Mouse (Mus musculus) forebrain, postnatal 0 days (tissue): ENCODE results near the gene Sorcs2. TPM values are rescaled to one million over a fixed set of nuclear protein-coding genes. Genes with fewer than 3 reads are reported as not detected.

Experiments used
- ATAC-seq: fragments of 200-750 bp; cut with Nextera tagmentation; 2 replicates; pipeline ENCODE4 v1.8.0; 2017; ENCODE audit warnings: mild to moderate bottlenecking, moderate library complexity
- DNase-seq: peaks from one replicate; pipeline ENCODE4 v3.0.0-alpha.2; 2015
- H3K27ac ChIP-seq: fragments of 300-500 bp; sonication (generic); 2 replicates; pipeline ENCODE4 v1.5.1; 2014; ENCODE audit warnings: low read depth, mild to moderate bottlenecking, antibody characterized with exemption, low read length, moderate library complexity, mixed read lengths
- H3K27me3 ChIP-seq: fragments of 300-500 bp; sonication (generic); 2 replicates; pipeline ENCODE4 v1.6.1; 2014; ENCODE audit warnings: mild to moderate bottlenecking, low read length, mixed read lengths; ENCODE audit not compliant: insufficient read depth
- H3K36me3 ChIP-seq: fragments of 300-500 bp; sonication (generic); 2 replicates; pipeline ENCODE4 v1.6.1; 2014; ENCODE audit warnings: mild to moderate bottlenecking, moderate library complexity; ENCODE audit not compliant: insufficient read depth
- H3K4me1 ChIP-seq: fragments of 300-500 bp; sonication (generic); 2 replicates; pipeline ENCODE4 v1.6.1; 2014; ENCODE audit warnings: antibody characterized with exemption; ENCODE audit not compliant: insufficient read depth
- H3K4me2 ChIP-seq: fragments of 300-500 bp; sonication (generic); 2 replicates; pipeline ENCODE4 v1.6.1; 2014; ENCODE audit warnings: low read depth, mild to moderate bottlenecking, moderate library complexity
- H3K4me3 ChIP-seq: fragments of 300-500 bp; sonication (generic); 2 replicates; pipeline ENCODE4 v1.5.1; 2014; ENCODE audit warnings: low read depth, low read length, mixed read lengths
- H3K9ac ChIP-seq: fragments of 300-500 bp; sonication (generic); 2 replicates; pipeline ENCODE4 v1.6.1; 2014; ENCODE audit warnings: mild to moderate bottlenecking
- H3K9me3 ChIP-seq: fragments of 300-500 bp; sonication (generic); 2 replicates; pipeline ENCODE4 v1.6.1; 2016; ENCODE audit warnings: low read length
- CTCF ChIP-seq: sonication (generic); IDR thresholded peaks from 2 replicates; pipeline ENCODE4 v1.5.1; 2016; ENCODE audit warnings: antibody characterized with exemption, control low read depth, low read depth
- WGBS: fragments of 180-500 bp; shearing (Covaris S2); extraction: QIAGEN DNeasy Blood & Tissue Kit; methylation state at CpG from one replicate; pipeline ENCODE4 v1.1.7; 2014; 5-methylcytosine and 5-hydroxymethylcytosine counted together
- polyA plus RNA-seq: library from polyadenylated mRNA; unstranded; fragments of >200 nt; fragmentation: Nextera tagmentation; extraction: Ambion mirVana; gene quantifications from 2 replicates; pipeline ENCODE4 v1.2.1, GENCODE M21; 2015
- total RNA-seq: library from RNA; depleted of rRNA; stranded (reverse); fragments of >200 nt; gene quantifications from 2 replicates; pipeline ENCODE4 v1.2.3, GENCODE M21; 2014

Gene Sorcs2
- total and polyA plus RNA-seq, 2 experiments from 2014 or later = 10.0 to 29.8 TPM

- WGBS = 84% methylated on average over 7 of the region's 7 CpGs
- no peaks in the 10 kb centered on the region for H3K9me3 ChIP-seq
- no peak for TF ChIP-seq CTCF
- H3K27ac ChIP-seq = no peak overlapping the region
- DNase-seq (no peak), ATAC-seq (no peak)
- H3K9ac ChIP-seq = no peak overlapping the region
- H3K4me3 ChIP-seq = no peak overlapping the region
- no peaks in the 10 kb centered on the region for H3K36me3 ChIP-seq
- no peak overlapping the region for H3K4me2 ChIP-seq
- no peaks in the 10 kb centered on the region for H3K27me3 ChIP-seq
- H3K4me1 ChIP-seq = no peaks in the 10 kb centered on the region; the same call in 1 of the 2 replicates
Observed at GRCm38 (mm10) chr5:36368511-36369135, 29.3 kb downstream of the Sorcs2 start.

- no peaks in the 10 kb centered on the region; the same call in 1 of the 2 replicates for H3K4me1 ChIP-seq
- no peaks in the 10 kb centered on the region for H3K36me3 ChIP-seq
- DNase-seq = no peak
- H3K27me3 ChIP-seq = no peaks in the 10 kb centered on the region
- H3K4me3 ChIP-seq = no peak overlapping the region
- no peak overlapping the region for H3K27ac ChIP-seq
- no peak for ATAC-seq
- WGBS = 61% methylated on average over 6 of the region's 6 CpGs
- H3K9ac ChIP-seq = no peak overlapping the region
- no peaks in the 10 kb centered on the region for H3K9me3 ChIP-seq
- TF ChIP-seq CTCF = no peak
- no peak overlapping the region for H3K4me2 ChIP-seq
Observed at GRCm38 (mm10) chr5:36367911-36368310, 30.0 kb downstream of the Sorcs2 start.

- Histone ChIP-seq H3K4me2 (no peak overlapping the region), H3K9me3 (no peaks in the 10 kb centered on the region), H3K27me3 (no peaks in the 10 kb centered on the region), H3K27ac (no peak overlapping the region), H3K36me3 (no peaks in the 10 kb centered on the region), H3K9ac (no peak overlapping the region), H3K4me1 (no peaks in the 10 kb centered on the region; the same call in 1 of the 2 replicates), H3K4me3 (no peak overlapping the region)
- 82% methylated on average over 3 of the region's 3 CpGs for WGBS
- ATAC-seq = no peak
- no peak for DNase-seq
- no peak for TF ChIP-seq CTCF
Observed at GRCm38 (mm10) chr5:36367181-36367610, 30.7 kb downstream of the Sorcs2 start.

- H3K4me1 ChIP-seq = no peaks in the 10 kb centered on the region
- no peak for DNase-seq
- WGBS = 88% methylated on average over 7 of the region's 7 CpGs
- H3K27me3 ChIP-seq = no peaks in the 10 kb centered on the region
- H3K4me3 ChIP-seq = no peak overlapping the region
- H3K9ac ChIP-seq = no peak overlapping the region
- ATAC-seq = no peak
- no peak for TF ChIP-seq CTCF
- no peaks in the 10 kb centered on the region for H3K36me3 ChIP-seq
- H3K27ac ChIP-seq = no peak overlapping the region
- no peak overlapping the region for H3K4me2 ChIP-seq
- no peaks in the 10 kb centered on the region for H3K9me3 ChIP-seq
Observed at GRCm38 (mm10) chr5:36361749-36362148, 36.2 kb downstream of the Sorcs2 start.

- 68% methylated on average over 7 of the region's 7 CpGs for WGBS
- no peak overlapping the region for H3K4me3 ChIP-seq
- TF ChIP-seq CTCF = no peak
- H3K4me2 ChIP-seq = no peak overlapping the region
- 0 out of 2 replicates have a peak overlapping the region, but pooled peaks have one; percentile 45 for H3K27ac ChIP-seq
- H3K27me3 ChIP-seq = no peaks in the 10 kb centered on the region
- DNase-seq = no peak
- no peak overlapping the region for H3K9ac ChIP-seq
- H3K36me3 ChIP-seq = no peaks in the 10 kb centered on the region
- H3K9me3 ChIP-seq = no peaks in the 10 kb centered on the region
- no peaks in the 10 kb centered on the region for H3K4me1 ChIP-seq
- peak; percentile 57 for ATAC-seq
Observed at GRCm38 (mm10) chr5:36360343-36360742, 37.6 kb downstream of the Sorcs2 start.

- Histone ChIP-seq H3K27me3 (no peaks in the 10 kb centered on the region), H3K9ac (no peak overlapping the region), H3K36me3 (no peaks in the 10 kb centered on the region), H3K4me3 (no peak overlapping the region), H3K9me3 (no peaks in the 10 kb centered on the region), H3K27ac (no peak overlapping the region), H3K4me1 (no peaks in the 10 kb centered on the region), H3K4me2 (no peak overlapping the region)
- WGBS = 59% methylated on average over 5 of the region's 5 CpGs
- TF ChIP-seq CTCF = no peak
- DNase-seq (peak; percentile 62), ATAC-seq (peak; percentile 89)
Observed at GRCm38 (mm10) chr5:36359535-36360243, 38.2 kb downstream of the Sorcs2 start.

GRCm38 (mm10) chr5:36358161-36358560 lies 39.8 kb downstream of the Sorcs2 start:
- no peaks in the 10 kb centered on the region for H3K36me3 ChIP-seq
- no peak overlapping the region for H3K4me3 ChIP-seq
- H3K9me3 ChIP-seq = no peaks in the 10 kb centered on the region
- no peak overlapping the region for H3K9ac ChIP-seq
- no peaks in the 10 kb centered on the region for H3K4me1 ChIP-seq
- DNase-seq = no peak
- WGBS = 82% methylated on average over 4 of the region's 4 CpGs
- no peak for ATAC-seq
- H3K4me2 ChIP-seq = no peak overlapping the region
- no peaks in the 10 kb centered on the region for H3K27me3 ChIP-seq
- no peak for TF ChIP-seq CTCF
- no peak overlapping the region for H3K27ac ChIP-seq
